Mouse (Mus musculus) heart, adult 11 months (tissue): ENCODE results near the gene Snu13.

ENCODE experiments used
- DNase-seq: peaks from one replicate; pipeline ENCODE4 v3.0.0; 2022

Snu13 gene

DNA sequence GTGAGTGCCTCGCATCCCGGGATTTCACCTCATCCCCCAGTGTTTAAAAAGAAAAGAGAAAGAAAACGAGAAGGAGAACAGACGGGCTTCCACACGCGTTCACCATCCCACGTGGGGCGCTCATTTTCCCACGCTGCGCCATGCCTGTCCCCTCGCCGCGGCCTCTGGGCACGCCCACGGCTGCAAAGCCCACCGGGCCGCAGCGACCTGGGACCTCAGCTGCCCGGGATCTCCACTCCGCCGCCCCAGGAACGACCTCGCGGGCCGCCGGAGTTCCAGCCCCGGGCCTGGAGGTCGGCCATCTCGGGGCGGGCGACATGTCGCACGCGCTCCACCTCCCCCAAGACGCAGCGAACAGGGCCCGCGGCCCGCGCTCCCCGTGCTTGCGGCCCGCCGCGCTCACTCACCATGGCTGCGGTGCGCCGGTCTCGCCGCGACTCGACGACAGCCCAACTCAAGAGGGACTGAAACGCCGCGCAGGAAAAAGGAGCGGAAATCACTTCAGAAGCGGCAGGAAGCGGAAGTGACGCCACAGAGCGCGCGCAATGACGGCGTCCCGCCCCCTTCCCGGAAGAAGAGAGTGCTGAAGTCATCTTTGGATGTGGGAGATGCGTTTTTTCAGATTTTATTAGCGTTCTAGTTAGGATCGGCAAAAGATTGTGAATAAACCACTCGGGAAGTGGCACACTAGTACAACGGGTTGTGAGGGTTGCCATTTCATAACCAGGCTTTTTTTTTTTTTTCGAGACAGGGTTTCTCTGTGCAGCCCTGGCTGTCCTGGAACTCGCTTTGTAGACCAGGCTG lies at the start of gene Snu13:
Snu13 (minus strand) TSS at position 519 of the 804 bp plus-strand sequence.
- peak; percentile 98 for DNase-seq

DNA sequence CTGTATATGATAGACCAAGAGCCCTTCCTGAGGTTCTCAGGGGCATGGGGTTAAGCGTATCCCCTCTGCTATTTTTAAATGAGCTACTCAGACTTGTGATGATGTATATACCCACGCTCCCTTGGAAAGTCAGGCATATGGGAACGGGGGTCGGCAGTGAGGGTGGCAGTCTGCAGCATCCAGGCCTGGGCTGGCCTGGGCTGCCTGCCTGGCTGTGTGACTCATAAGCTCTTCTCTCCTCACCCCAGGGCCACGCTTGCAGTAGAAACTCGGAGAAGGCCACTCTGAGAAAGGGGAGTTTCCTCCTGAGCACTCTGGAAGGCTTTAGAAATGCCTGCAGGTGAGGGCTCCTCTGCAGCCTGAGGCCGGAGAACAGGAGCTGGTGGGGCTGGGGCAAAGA lies 43.7 kb upstream of the Snu13 start:
- DNase-seq: no peak

DNA sequence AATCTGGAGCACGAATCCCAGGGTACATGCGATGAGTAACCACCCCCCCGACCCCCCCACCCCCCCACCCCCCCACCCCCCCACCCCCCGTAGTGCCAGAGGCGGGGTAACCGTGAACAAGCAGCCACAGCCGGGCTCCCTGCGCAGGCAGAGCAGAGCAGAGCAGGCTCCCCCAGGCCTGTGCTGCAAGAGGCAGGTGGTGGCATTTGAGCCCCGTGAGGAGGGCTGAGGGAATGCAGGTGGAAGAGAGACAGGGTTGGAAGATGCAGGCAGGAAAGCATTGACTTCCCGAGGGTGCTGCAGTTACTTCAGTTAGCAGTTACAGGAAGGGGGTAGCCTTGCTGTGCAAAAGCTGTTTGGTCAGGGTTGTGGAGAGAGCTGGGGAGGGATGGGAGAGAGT lies 39.9 kb upstream of the Snu13 start:
- no peak for DNase-seq

DNA sequence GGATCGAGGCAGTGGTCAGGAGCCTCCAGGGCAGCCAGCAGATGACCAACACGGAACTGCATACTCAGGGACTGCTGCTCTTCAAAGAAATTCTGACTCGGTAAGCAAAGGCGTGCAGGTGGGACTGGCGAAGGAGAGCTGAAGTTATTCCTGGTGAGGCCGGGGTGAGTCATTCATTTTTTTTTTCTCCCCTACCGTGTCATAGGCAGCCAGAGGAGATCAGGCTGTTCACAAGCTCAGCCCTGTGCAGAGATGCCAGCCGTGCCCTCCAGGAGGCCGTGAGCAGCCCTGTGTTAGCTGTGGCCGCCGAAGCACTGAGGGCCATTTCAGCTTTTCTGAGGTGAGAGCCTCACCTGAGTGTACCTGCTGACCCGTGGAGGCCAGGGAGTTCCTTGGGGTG lies 38.7 kb upstream of the Snu13 start:
- DNase-seq: peak; percentile 80

DNA sequence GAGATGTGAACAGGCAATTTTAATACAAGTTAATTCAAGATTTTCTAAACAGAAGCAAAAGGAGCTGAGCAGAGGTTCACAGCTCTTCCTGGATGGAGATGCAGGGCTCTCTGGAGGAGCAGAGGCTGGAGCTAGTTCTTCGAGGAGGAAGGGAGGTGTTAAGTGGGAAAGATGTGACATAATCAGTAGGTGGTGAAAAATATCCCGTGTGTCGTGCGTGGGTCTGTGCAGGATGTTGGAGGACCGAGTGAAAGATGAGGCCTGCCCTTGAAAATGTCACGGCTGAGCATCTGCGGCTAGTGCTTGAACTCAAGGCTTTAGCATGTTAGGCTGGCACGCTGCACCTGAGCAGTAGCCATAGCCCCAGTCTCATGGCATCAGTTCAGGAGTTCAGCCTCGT lies 38.2 kb upstream of the Snu13 start:
- DNase-seq: no peak

DNA sequence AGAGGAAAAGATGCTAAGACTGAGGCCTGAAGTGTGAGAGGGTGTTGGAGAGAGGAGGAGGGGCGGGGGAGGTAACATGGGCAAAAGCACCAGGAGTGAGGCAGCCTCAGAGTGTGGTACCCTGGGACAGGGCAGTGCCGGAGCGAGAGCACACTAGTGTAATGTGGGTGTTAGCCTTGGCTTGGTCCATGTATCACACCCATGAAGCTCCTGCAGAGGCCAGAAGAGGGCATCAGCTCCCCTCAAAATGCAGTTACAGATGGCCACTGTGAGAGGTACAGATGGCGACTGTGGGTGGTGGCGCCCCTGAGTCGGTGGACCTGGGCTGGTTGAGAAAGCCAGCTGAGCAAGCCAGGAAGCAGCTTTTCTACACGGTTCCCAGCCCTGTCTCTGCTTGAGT lies 33.8 kb upstream of the Snu13 start:
- no peak for DNase-seq

- DNase-seq: no peak
These were observed 32.5 kb upstream of the Snu13 start for GRCm38 (mm10) chr15:82079883-82080282.

DNA sequence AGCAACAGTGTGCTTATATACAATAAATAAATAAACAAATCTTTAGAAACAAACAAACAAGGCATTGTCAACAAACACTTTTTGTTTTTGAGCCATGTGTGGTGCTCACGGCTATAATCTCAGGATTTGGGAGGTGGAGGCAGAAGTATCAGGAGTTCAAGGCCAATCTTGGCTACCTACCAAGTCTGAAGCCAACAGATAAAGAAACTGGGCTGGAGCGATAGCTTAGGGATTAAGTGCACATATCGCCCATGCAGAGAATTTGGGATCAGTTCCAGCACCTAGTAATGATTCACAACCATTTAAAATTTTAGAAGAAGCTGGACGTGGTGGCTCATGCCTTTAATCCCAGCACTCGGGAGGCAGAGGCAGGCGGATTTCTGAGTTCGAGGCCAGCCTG lies 26.1 kb upstream of the Snu13 start:
- DNase-seq: no peak

GRCm38 (mm10) chr15:82071816-82072469 lies 24.5 kb upstream of the Snu13 start:
- DNase-seq: no peak

- no peak for DNase-seq
These were observed 22.5 kb upstream of the Snu13 start, which contains the start of gene Mei1 for GRCm38 (mm10) chr15:82069898-82070297. Gene Mei1 (plus strand): TSS chr15:82069996.

GRCm38 (mm10) chr15:82065511-82065910 lies 18.1 kb upstream of the Snu13 start:
- DNase-seq: peak; percentile 92

GRCm38 (mm10) chr15:82063909-82064308 lies 16.5 kb upstream of the Snu13 start:
- no peak for DNase-seq

GRCm38 (mm10) chr15:82058719-82059201 lies 11.4 kb upstream of the Snu13 start, which contains the start of gene 4930407I10Rik:
Gene 4930407I10Rik (plus strand): TSS chr15:82059151.
- no peak for DNase-seq

DNA sequence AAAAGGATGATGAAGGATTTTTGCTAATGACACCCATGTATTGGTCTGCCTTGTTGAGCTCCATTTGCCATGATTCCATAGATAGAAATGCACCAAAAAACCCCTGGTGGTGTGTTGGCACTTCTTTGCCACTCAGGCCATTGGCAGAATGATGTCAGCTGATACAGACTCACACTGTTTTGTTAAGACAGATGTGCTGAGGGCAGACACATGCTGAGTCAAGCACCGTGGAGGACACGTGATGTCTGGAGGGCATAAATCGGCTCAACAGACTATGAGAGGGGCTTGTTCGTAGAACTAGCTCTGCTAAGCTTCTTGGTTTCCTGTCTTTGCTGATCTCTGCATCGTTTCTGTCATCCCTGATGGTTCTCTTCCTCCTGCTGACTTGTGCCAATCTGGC lies 5.1 kb upstream of the Snu13 start:
- no peak for DNase-seq

GRCm38 (mm10) chr15:82046246-82046891 lies 1.0 kb downstream of the Snu13 start:
- DNase-seq: no peak

DNA sequence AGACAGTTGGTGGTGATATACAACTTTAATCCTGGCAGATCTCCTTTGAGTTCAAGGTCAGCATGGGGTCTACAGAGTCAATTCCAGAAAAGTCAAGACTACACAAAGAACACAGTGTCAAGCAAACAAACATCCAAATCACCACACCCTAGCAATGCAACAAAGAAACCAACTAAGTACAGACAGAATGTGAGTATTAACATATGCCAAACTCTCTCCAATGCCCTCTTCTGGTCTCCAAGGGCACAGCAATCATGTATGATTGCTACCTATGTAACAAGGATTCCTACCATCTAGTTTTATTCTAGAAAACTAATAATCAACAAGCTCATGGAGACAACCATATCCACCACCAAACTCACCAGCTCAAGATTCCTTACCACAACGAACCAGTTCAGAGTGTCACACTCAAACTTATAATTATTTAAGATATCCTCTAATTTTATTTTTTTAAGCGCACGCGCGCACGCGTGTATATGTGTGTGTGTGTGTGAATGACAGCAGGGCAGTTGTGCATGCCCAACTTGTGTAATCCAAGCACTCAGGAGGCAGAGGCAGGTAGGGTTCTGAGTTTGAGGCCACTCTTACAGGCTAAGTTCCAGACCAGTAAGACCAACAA lies 3.1 kb downstream of the Snu13 start:
- no peak for DNase-seq

DNA sequence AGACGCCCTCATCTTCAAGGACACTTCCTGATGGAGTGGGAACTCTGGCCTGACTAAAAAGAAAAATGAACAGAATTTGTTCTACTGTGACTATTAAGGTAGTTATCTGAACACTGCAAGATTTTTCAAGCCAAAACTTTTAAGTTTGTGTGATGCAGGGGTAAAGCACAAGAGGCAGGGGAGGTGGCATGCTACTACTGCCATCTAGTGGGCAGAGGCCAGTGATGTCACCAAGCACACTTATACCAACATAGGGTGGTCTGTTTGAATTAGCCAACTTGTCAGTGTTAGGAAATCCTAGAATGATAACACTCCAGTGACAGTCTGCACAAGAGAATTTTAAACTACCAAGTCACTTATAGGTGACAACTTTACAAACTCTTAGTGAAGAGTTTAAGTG lies 6.7 kb downstream of the Snu13 start:
- DNase-seq: no peak

- DNase-seq: no peak
These were observed 11.3 kb downstream of the Snu13 start for GRCm38 (mm10) chr15:82035904-82036689.

DNA sequence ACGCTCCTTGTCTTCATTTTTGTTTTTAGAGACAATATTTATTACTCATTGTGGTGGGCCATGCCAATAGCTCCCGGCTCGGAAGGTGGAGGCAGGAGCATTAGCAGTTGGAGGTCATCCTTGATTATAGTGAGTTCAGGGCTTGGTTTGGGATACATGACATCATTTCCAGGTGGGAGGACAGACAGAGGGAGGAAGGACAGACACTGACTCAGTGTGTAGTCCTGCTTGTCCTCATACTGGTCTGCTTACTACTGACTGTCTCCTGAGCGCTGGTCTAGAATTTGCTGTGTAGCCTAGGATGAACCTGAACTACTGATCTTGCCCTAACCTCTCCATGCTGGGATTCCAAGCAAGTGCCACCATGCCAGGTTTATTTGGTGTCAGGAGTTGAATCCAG lies 13.6 kb downstream of the Snu13 start, which contains the start of gene Desi1:
Desi1 (minus strand) TSS at position 101 of the 400 bp plus-strand sequence.
- no peak for DNase-seq

DNA sequence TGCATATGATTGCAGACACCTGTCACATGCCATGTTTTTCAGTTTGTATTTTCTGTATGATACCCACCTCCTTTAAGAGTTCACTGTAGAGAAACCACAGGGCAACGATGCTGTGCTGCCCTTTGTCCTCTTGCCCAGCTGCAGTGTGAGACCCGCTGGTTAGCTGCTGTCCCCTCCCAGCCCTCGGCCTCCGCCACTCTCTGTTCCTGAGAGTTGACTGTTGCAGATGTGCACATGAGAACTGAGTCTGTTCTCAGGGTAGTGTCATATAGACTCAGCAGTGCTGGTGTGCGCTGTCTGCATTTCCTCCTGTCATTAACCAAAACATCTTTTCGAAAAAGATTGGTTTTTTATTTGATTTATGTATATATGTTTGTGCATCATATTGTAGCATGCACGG lies 15.0 kb downstream of the Snu13 start:
- DNase-seq: no peak

- no peak for DNase-seq
These were observed 19.7 kb downstream of the Snu13 start for GRCm38 (mm10) chr15:82027726-82028125.

DNA sequence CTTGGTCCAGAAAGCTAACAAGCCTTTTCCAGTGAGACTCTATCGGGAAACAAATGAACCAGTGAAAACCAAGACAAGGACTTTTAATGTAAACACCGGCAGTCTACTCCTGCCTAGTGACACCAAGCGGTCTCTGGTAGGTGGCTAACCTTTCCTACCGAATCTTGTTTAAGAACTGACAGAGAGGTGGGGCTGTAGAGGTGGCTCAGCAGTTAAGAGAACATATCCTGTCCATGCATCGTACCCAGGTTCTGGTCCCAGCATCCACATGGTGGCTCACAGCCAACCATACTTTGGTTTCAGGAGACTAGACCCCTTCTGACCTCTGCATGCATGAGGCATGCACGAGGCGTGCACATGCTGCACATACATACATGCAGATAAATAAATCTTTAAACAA lies 20.1 kb downstream of the Snu13 start:
- no peak for DNase-seq
